Mouse (Mus musculus): Measurements from ENCODE around the gene Als2cl. TPM values are rescaled to one million over a fixed set of nuclear protein-coding genes. Genes with fewer than 3 reads are reported as not detected.
A peak's percentile ranks its signal among the peaks of the same experiment; 100 is the strongest.

Gene Als2cl
- polyA plus RNA-seq, 1 experiment from 2014 or later: 1.9 TPM

DNA sequence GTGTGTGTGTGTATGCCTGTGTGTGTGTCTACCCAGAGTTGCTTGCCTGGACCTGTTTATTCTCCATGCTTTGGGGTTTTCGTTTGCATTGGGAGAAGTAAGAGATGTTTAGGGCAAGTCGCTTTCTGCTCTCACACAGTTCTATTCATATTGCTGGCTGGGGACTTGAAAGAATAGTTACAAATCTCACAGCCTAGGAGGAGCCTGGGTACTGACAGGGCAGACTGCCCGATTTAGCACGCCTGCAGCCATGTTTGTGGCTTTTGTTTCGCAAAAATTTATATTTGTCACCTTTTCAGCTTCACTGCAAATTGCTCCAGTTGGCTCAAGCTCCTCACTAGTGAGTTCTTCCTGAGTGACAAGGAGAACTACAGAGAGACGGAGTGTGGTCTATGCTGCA is 51.9 kb downstream of the Als2cl start:
- Histone ChIP-seq H3K4me3 (replicated peaks; ENCODE audit: low read length) (no peak overlapping the region), H3K4me1 (replicated peaks; ENCODE audit: control insufficient read depth, insufficient read depth, low read length) (0 out of 2 replicates have a peak, but pooled peaks cover 5% of the 10 kb centered on the region), H3K27ac (no peak overlapping the region), H3K9me3 (ENCODE audit: control insufficient read depth, low read length) (no peaks in the 10 kb centered on the region), H3K9ac (no peak overlapping the region), H3K36me3 (replicated peaks; ENCODE audit: control insufficient read depth, insufficient read depth) (no peaks in the 10 kb centered on the region), H3K27me3 (ENCODE audit: control insufficient read depth, insufficient read depth, low read length) (no peaks in the 10 kb centered on the region), H3K4me2 (replicated peaks) (no peak overlapping the region)
- ATAC-seq (ENCODE audit: low FRiP score) (no peak), DNase-seq (ENCODE audit: low spot score) (no peak)
- 45% methylated on average over 6 of the region's 6 CpGs for WGBS

DNA sequence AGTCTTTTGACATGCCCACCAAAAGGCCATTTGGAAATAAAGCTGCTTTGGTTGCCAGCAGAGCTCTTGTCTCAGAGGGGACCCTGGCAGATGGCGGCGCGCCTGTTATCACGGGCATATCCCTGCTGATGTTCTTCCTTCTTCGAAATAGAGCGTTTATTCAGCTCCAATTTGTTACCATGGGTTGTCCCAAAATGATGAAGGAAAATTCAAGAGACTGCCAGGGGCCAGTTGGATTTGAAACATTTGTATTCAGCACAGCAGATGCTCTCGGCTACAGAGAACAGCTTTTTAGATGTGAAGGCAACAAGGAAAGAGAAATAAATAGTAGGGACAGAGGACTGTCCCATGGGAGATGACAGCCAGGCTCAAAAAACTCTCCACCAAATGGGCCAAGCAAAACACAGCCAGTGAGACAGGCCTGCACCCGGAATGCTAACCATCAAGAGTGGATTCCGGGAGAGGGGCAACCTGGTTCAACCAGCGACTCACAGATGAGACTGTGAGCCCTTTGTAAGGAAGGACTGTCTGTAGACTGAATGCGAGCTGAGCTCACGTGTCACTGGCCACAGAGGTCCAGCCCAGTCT is 54.3 kb downstream of the Als2cl start:
- Histone ChIP-seq H3K4me3 (replicated peaks; ENCODE audit: low read length) (no peak overlapping the region), H3K36me3 (replicated peaks; ENCODE audit: control insufficient read depth, insufficient read depth) (no peaks in the 10 kb centered on the region), H3K9me3 (ENCODE audit: control insufficient read depth, low read length) (no peaks in the 10 kb centered on the region), H3K4me2 (replicated peaks) (no peak overlapping the region), H3K9ac (no peak overlapping the region), H3K4me1 (replicated peaks; ENCODE audit: control insufficient read depth, insufficient read depth, low read length) (0 out of 2 replicates have a peak, but pooled peaks cover 5% of the 10 kb centered on the region), H3K27me3 (ENCODE audit: control insufficient read depth, insufficient read depth, low read length) (no peaks in the 10 kb centered on the region), H3K27ac (peak overlapping the region; percentile 65)
- WGBS: 38% methylated on average over 12 of the region's 12 CpGs
- DNase-seq (ENCODE audit: low spot score) (no peak), ATAC-seq (ENCODE audit: low FRiP score) (peak; percentile 37; the same call in 1 of the 2 replicates)

DNA sequence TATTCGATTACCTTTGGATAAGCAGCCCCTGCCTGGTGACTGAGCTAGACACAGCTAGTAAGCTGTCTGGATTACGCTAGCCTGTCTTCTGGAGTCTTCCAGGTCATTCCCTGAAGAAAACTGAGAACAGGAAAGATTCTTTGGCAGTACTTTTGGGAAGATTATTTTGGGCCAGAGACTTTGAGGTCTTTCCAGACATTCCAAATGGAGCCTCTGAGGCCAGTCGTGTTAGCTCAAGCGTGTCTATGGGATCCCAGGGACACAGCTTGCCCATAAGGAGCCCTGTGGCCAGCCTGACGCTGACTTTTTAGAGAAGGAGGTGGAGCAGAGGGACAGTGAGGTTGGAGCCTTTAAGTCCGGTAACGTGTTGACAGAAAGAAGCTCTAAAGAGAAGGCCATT is 56.3 kb downstream of the Als2cl start:
- Histone ChIP-seq H3K27me3 (ENCODE audit: control insufficient read depth, insufficient read depth, low read length) (no peaks in the 10 kb centered on the region), H3K4me1 (replicated peaks; ENCODE audit: control insufficient read depth, insufficient read depth, low read length) (0 out of 2 replicates have a peak, but pooled peaks cover 5% of the 10 kb centered on the region), H3K4me3 (replicated peaks; ENCODE audit: low read length) (no peak overlapping the region), H3K9me3 (ENCODE audit: control insufficient read depth, low read length) (no peaks in the 10 kb centered on the region), H3K27ac (no peak overlapping the region), H3K9ac (no peak overlapping the region), H3K4me2 (replicated peaks) (no peak overlapping the region), H3K36me3 (replicated peaks; ENCODE audit: control insufficient read depth, insufficient read depth) (no peaks in the 10 kb centered on the region)
- DNase-seq (ENCODE audit: low spot score) (no peak), ATAC-seq (ENCODE audit: low FRiP score) (no peak)
- WGBS: 86% methylated on average over 7 of the region's 7 CpGs

DNA sequence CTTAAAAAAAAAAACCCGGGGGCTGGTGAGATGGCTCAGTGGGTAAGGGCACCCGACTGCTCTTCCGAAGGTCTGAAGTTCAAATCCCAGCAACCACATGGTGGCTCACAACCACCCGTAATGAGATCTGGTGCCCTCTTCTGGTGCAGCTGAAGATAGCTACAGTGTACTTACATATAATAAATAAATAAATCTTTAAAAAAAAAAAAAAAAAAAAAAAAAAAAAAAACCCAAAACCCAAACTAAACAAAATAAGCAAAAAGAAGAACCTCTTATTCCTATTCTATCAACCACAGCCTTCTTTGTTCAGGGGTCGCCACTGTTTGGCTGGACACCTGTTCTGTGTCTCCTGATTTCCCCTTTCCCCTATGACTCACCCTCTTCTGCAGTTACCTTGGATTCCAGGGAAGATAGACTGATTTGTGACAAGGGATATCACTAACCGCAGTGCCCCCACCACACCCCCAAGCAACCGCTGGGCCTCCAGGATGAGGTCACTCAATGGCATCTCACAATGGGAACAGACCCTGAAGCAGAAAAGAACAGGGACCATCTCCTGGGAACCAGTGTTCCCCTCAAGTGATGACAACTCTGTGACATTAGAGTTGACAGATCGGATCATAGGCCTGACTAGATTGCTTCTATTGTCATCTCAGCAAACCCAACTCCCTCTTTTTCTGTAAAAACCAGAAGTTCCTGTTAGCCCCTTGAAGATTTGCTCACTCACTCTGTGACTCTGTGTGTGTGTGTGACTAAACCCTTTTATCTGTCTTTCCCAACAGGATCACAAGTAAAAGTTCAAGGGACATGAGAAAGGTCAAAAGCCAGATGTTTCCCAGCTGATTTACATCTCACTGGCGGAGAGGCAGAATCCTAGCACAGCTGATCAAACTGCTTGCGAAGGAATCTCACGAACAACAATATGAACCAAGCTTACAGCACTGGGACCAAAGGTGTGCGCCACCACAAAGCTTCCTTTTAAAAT is 58.1 kb downstream of the Als2cl start:
- WGBS: 75% methylated on average over 12 of the region's 12 CpGs
- Histone ChIP-seq H3K4me2 (replicated peaks) (no peak overlapping the region), H3K36me3 (replicated peaks; ENCODE audit: control insufficient read depth, insufficient read depth) (no peaks in the 10 kb centered on the region), H3K4me1 (replicated peaks; ENCODE audit: control insufficient read depth, insufficient read depth, low read length) (0 out of 2 replicates have a peak, but pooled peaks cover 5% of the 10 kb centered on the region), H3K9me3 (ENCODE audit: control insufficient read depth, low read length) (no peaks in the 10 kb centered on the region), H3K27me3 (ENCODE audit: control insufficient read depth, insufficient read depth, low read length) (no peaks in the 10 kb centered on the region), H3K27ac (no peak overlapping the region), H3K9ac (no peak overlapping the region), H3K4me3 (replicated peaks; ENCODE audit: low read length) (no peak overlapping the region)
- DNase-seq (ENCODE audit: low spot score): no peak
- ATAC-seq (ENCODE audit: low FRiP score): no peak

DNA sequence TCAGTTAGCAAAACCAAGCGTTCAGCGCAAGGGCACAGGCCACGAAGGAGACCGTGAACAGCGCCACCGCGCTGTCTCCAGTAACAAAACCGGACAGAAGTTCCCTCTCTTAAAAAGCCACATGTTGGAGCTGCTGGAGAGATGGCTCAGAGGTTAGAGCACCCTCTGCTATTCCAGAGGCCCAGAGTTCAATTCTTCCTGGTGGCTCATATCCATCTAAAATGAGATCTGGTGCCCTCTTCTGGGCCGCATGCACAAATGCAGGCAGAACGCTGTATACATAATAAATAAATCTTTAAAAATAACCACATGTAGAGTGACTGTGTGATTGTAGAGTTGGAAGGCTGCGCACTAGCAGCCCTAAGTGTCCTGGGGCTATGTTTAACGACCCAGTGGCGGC is 64.6 kb downstream of the Als2cl start:
- Histone ChIP-seq H3K36me3 (replicated peaks; ENCODE audit: control insufficient read depth, insufficient read depth) (no peaks in the 10 kb centered on the region), H3K27me3 (ENCODE audit: control insufficient read depth, insufficient read depth, low read length) (peaks cover 33% of the 10 kb centered on the region), H3K27ac (no peak overlapping the region), H3K4me3 (replicated peaks; ENCODE audit: low read length) (no peak overlapping the region), H3K9me3 (ENCODE audit: control insufficient read depth, low read length) (no peaks in the 10 kb centered on the region), H3K9ac (no peak overlapping the region), H3K4me1 (replicated peaks; ENCODE audit: control insufficient read depth, insufficient read depth, low read length) (peaks cover 4% of the 10 kb centered on the region; the same call in 1 of the 2 replicates), H3K4me2 (replicated peaks) (no peak overlapping the region)
- no peak for ATAC-seq (ENCODE audit: low FRiP score)
- DNase-seq (ENCODE audit: low spot score): peak; percentile 55
- WGBS: 38% methylated on average over 13 of the region's 13 CpGs

- WGBS: 15% methylated on average over 18 of the region's 18 CpGs
- peak overlapping the region; percentile 21 for H3K4me2 ChIP-seq (replicated peaks)
- DNase-seq (ENCODE audit: low spot score) (no peak), ATAC-seq (ENCODE audit: low FRiP score) (no peak)
- H3K4me1 ChIP-seq (replicated peaks; ENCODE audit: control insufficient read depth, insufficient read depth, low read length): peaks cover 4% of the 10 kb centered on the region; the same call in 1 of the 2 replicates
- no peaks in the 10 kb centered on the region for H3K36me3 ChIP-seq (replicated peaks; ENCODE audit: control insufficient read depth, insufficient read depth)
- no peak overlapping the region for H3K4me3 ChIP-seq (replicated peaks; ENCODE audit: low read length)
- no peak overlapping the region for H3K9ac ChIP-seq
- H3K27ac ChIP-seq: no peak overlapping the region
- no peaks in the 10 kb centered on the region for H3K9me3 ChIP-seq (ENCODE audit: control insufficient read depth, low read length)
- H3K27me3 ChIP-seq (ENCODE audit: control insufficient read depth, insufficient read depth, low read length): peaks cover 33% of the 10 kb centered on the region
Measured at GRCm38 (mm10) chr9:110945343-110945742, 65.7 kb downstream of the Als2cl start.

- Histone ChIP-seq H3K4me2 (replicated peaks) (peak within 1 kb of the TSS; percentile 21), H3K4me3 (replicated peaks; ENCODE audit: low read length) (no peak within 1 kb of the TSS), H3K9me3 (ENCODE audit: control insufficient read depth, low read length) (no peaks in the 10 kb centered on the region), H3K27me3 (ENCODE audit: control insufficient read depth, insufficient read depth, low read length) (peaks cover 33% of the 10 kb centered on the region), H3K9ac (no peak within 1 kb of the TSS), H3K4me1 (replicated peaks; ENCODE audit: control insufficient read depth, insufficient read depth, low read length) (peaks cover 4% of the 10 kb centered on the region; the same call in 1 of the 2 replicates), H3K36me3 (replicated peaks; ENCODE audit: control insufficient read depth, insufficient read depth) (no peaks in the 10 kb centered on the region), H3K27ac (no peak within 1 kb of the TSS)
- DNase-seq (ENCODE audit: low spot score): no peak
- ATAC-seq (ENCODE audit: low FRiP score): no peak
- WGBS: 15% methylated on average over 11 of the region's 11 CpGs
Measured at GRCm38 (mm10) chr9:110945926-110946325, 66.3 kb downstream of the Als2cl start, which contains the start of gene Tdgf1. Tdgf1 (minus strand) TSS chr9:110946158.

DNA sequence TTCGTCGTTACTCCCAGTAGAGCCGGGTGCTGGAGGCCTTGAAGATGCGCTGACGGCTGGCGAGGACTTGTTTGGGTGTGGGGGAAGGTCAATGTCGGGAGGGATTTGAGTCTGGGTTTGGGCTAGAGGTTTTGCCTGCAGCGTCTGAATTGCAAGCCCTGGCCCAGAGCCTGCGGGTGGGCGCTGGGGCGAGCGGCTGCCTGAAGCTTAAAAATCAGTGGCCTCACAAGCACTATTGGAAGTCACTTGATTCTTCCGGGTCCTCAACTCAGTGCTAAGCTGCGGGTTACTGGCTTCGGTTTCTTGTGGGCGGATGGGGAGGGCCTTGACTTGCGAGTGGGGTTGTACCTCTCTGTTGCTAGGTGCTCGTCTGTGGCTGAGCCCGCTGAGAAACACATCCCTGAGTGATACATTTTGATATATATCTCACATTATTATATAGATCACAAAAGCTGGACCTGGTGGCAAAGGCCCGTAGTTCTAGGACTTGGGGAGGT is 66.9 kb downstream of the Als2cl start:
- no peak overlapping the region for H3K9ac ChIP-seq
- DNase-seq (ENCODE audit: low spot score): no peak
- peaks cover 33% of the 10 kb centered on the region for H3K27me3 ChIP-seq (ENCODE audit: control insufficient read depth, insufficient read depth, low read length)
- H3K4me1 ChIP-seq (replicated peaks; ENCODE audit: control insufficient read depth, insufficient read depth, low read length): peaks cover 4% of the 10 kb centered on the region; the same call in 1 of the 2 replicates
- ATAC-seq (ENCODE audit: low FRiP score): no peak
- H3K4me3 ChIP-seq (replicated peaks; ENCODE audit: low read length): no peak overlapping the region
- H3K36me3 ChIP-seq (replicated peaks; ENCODE audit: control insufficient read depth, insufficient read depth): no peaks in the 10 kb centered on the region
- H3K4me2 ChIP-seq (replicated peaks): no peak overlapping the region
- H3K27ac ChIP-seq: no peak overlapping the region
- no peaks in the 10 kb centered on the region for H3K9me3 ChIP-seq (ENCODE audit: control insufficient read depth, low read length)
- WGBS: 10% methylated on average over 20 of the region's 20 CpGs

- peaks cover 4% of the 10 kb centered on the region; the same call in 1 of the 2 replicates for H3K4me1 ChIP-seq (replicated peaks; ENCODE audit: control insufficient read depth, insufficient read depth, low read length)
- no peaks in the 10 kb centered on the region for H3K36me3 ChIP-seq (replicated peaks; ENCODE audit: control insufficient read depth, insufficient read depth)
- no peaks in the 10 kb centered on the region for H3K9me3 ChIP-seq (ENCODE audit: control insufficient read depth, low read length)
- no peak overlapping the region for H3K27ac ChIP-seq
- no peak overlapping the region for H3K4me3 ChIP-seq (replicated peaks; ENCODE audit: low read length)
- DNase-seq (ENCODE audit: low spot score) (no peak), ATAC-seq (ENCODE audit: low FRiP score) (no peak)
- 5% methylated on average over 6 of the region's 6 CpGs for WGBS
- peaks cover 37% of the 10 kb centered on the region for H3K27me3 ChIP-seq (ENCODE audit: control insufficient read depth, insufficient read depth, low read length)
- no peak overlapping the region for H3K9ac ChIP-seq
- H3K4me2 ChIP-seq (replicated peaks): no peak overlapping the region
Measured at GRCm38 (mm10) chr9:110947261-110947661, 67.6 kb downstream of the Als2cl start.

Measured in hindbrain, embryonic 14.5 days (tissue).